Mouse (Mus musculus): ENCODE measurements around the gene Tbc1d13.

Tbc1d13 gene

GRCm38 (mm10) chr2:30133613-30134377 is at the start of gene Tbc1d13:
Gene Tbc1d13 (plus strand): TSS chr2:30133746.
- DNase-seq (ENCODE audit: low read depth, low spot score): peak; percentile 99

- DNase-seq (ENCODE audit: low read depth, low spot score): no peak
Measured at GRCm38 (mm10) chr2:30084113-30084512, 49.4 kb upstream of the Tbc1d13 start.

- no peak for DNase-seq (ENCODE audit: low read depth, low spot score)
Measured at GRCm38 (mm10) chr2:30084632-30085031, 48.9 kb upstream of the Tbc1d13 start.

GRCm38 (mm10) chr2:30087310-30087709 is 46.2 kb upstream of the Tbc1d13 start:
- DNase-seq (ENCODE audit: low read depth, low spot score): no peak

- DNase-seq (ENCODE audit: low read depth, low spot score): no peak
Measured at GRCm38 (mm10) chr2:30091521-30091920, 42.0 kb upstream of the Tbc1d13 start.

GRCm38 (mm10) chr2:30092280-30092918 is 41.1 kb upstream of the Tbc1d13 start:
- no peak for DNase-seq (ENCODE audit: low read depth, low spot score)

- DNase-seq (ENCODE audit: low read depth, low spot score): peak; percentile 99
Measured at GRCm38 (mm10) chr2:30093471-30094207, 39.9 kb upstream of the Tbc1d13 start, which contains the start of gene Zdhhc12. Gene Zdhhc12 (minus strand): TSS chr2:30093648.

GRCm38 (mm10) chr2:30094208-30094588 is 39.3 kb upstream of the Tbc1d13 start:
- DNase-seq (ENCODE audit: low read depth, low spot score): no peak

GRCm38 (mm10) chr2:30095882-30096527 is 37.5 kb upstream of the Tbc1d13 start:
- DNase-seq (ENCODE audit: low read depth, low spot score): peak; percentile 79

GRCm38 (mm10) chr2:30100214-30100613 is 33.3 kb upstream of the Tbc1d13 start:
- DNase-seq (ENCODE audit: low read depth, low spot score): peak; percentile 24

GRCm38 (mm10) chr2:30106364-30106763 is 27.2 kb upstream of the Tbc1d13 start:
- DNase-seq (ENCODE audit: low read depth, low spot score): peak; percentile 82

GRCm38 (mm10) chr2:30107646-30108045 is 25.9 kb upstream of the Tbc1d13 start:
- DNase-seq (ENCODE audit: low read depth, low spot score): no peak

GRCm38 (mm10) chr2:30108260-30108659 is 25.3 kb upstream of the Tbc1d13 start:
- no peak for DNase-seq (ENCODE audit: low read depth, low spot score)

GRCm38 (mm10) chr2:30111500-30111899 is 22.0 kb upstream of the Tbc1d13 start:
- no peak for DNase-seq (ENCODE audit: low read depth, low spot score)

- no peak for DNase-seq (ENCODE audit: low read depth, low spot score)
Measured at GRCm38 (mm10) chr2:30112564-30112963, 21.0 kb upstream of the Tbc1d13 start.

GRCm38 (mm10) chr2:30119641-30120051 is 13.9 kb upstream of the Tbc1d13 start:
- peak; percentile 83 for DNase-seq (ENCODE audit: low read depth, low spot score)

- DNase-seq (ENCODE audit: low read depth, low spot score): no peak
Measured at GRCm38 (mm10) chr2:30120269-30120668, 13.3 kb upstream of the Tbc1d13 start.

GRCm38 (mm10) chr2:30122766-30123165 is 10.8 kb upstream of the Tbc1d13 start:
- DNase-seq (ENCODE audit: low read depth, low spot score): no peak

GRCm38 (mm10) chr2:30123729-30124471 is 9.6 kb upstream of the Tbc1d13 start:
- DNase-seq (ENCODE audit: low read depth, low spot score): no peak

- DNase-seq (ENCODE audit: low read depth, low spot score): peak; percentile 95
Measured at GRCm38 (mm10) chr2:30124472-30125274, 8.9 kb upstream of the Tbc1d13 start, which contains the start of gene Zer1. Gene Zer1 (minus strand): TSS chr2:30124585.
